Mouse (Mus musculus) brain, embryonic 14.5 days (tissue): ENCODE results near the gene Sik2.

Experiments
- CTCF ChIP-seq: fragments of 200-500 bp; IDR thresholded peaks from 2 replicates; pipeline ENCODE4 v1.5.1; 2012; ENCODE audit warnings: inconsistent platforms, mild to moderate bottlenecking, moderate library complexity, borderline replicate concordance; ENCODE audit not compliant: insufficient read depth, insufficient read length; ENCODE audit errors: extremely low read depth
- POLR2A ChIP-seq: fragments of 200-500 bp; IDR thresholded peaks from 2 replicates; pipeline ENCODE4 v1.6.1; 2012; ENCODE audit warnings: mild to moderate bottlenecking, inconsistent platforms, borderline replicate concordance; ENCODE audit not compliant: poor library complexity, insufficient read depth, insufficient read length, severe bottlenecking; ENCODE audit errors: extremely low read depth

DNA sequence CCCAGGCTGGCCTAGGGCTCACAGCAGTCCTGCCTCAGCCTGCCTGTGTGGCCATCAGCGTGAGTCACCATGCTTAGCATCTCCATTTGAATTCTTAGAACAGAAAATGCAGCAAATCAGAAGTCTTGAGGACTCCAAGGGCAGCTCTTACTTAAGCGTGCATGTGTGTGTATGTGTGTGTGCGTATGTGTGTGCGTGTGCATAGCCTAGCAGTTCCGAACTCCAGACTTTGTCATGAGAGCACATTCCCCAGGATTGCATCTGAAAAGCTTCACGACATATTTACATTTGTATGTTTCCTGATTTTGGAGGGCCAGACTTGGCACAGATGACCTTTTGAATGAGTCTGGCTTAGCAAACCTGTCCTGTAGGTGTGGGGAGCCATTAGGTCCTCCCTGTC lies 161.7 kb downstream of the Sik2 start:
- no peak for TF ChIP-seq CTCF
- TF ChIP-seq POLR2A: no peak
